Mouse (Mus musculus) kidney, adult 2 months (tissue): ENCODE data around the gene Ly9.

Source experiments
- CTCF ChIP-seq: fragments of 200-500 bp; conservative IDR thresholded peaks from 2 replicates; pipeline ENCODE4 v1.5.1; 2011; ENCODE audit warnings: low read depth, mild to moderate bottlenecking, control low read depth, low read length, moderate library complexity, mixed read lengths; ENCODE audit not compliant: insufficient read depth, insufficient read length
- POLR2A ChIP-seq: fragments of 200-500 bp; IDR thresholded peaks from one replicate; pipeline ENCODE4 v1.6.1; 2011; ENCODE audit warnings: low read depth, low read length, control low read depth

- TF ChIP-seq CTCF (no peak), POLR2A (no peak)
These were observed 29.9 kb upstream of the Ly9 start for GRCm38 (mm10) chr1:171637101-171637500.
